Mouse (Mus musculus) cerebellum, adult 2 months (tissue): ENCODE results near the gene Ammecr1.

Experiments used
- CTCF ChIP-seq: fragments of 200-500 bp; IDR thresholded peaks from 2 replicates; pipeline ENCODE4 v1.5.1; 2011; ENCODE audit warnings: low read depth, mild to moderate bottlenecking, control low read depth, low read length, moderate library complexity, borderline replicate concordance; ENCODE audit not compliant: insufficient read depth
- POLR2A ChIP-seq: fragments of 200-500 bp; IDR thresholded peaks from 2 replicates; pipeline ENCODE4 v1.6.1; 2011; ENCODE audit warnings: low read length, control low read depth, borderline replicate concordance; ENCODE audit not compliant: insufficient read depth

DNA sequence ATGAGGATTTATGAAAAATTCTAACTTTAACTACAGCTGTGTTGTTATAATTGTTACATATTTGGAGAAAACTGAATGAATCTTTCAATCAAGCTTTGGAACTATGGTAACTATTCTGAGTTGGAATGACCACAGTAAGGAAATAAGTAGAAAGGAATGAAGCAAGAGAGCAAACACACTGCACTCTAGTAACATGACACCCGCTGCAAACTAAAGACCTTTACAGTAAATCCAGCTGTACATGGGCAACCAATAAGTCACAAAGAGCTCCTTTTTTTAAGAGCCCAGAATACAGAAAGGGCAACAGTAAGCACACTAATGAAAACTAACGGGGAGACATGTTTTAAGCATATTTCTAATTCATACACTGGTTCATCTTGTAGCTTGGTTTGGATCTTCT lies 71.2 kb downstream of the Ammecr1 start:
- TF ChIP-seq POLR2A (no peak), CTCF (no peak)
